Mouse (Mus musculus) T-helper 1 cell (primary cell): Measurements from ENCODE around the gene Kmt5a.

Source experiments
- in situ Hi-C: fragments of 300-600 bp; cut with MboI, MseI; formaldehyde crosslinking; loops from one replicate; pipeline ENCODE4 v1.15.1; 2025; ENCODE audit warnings: high pct_unique_total_duplicates

Kmt5a gene

GRCm38 (mm10) chr5:124439447-124440093 is at the start of gene Kmt5a:
Gene Kmt5a (plus strand): TSS chr5:124439930.
- in situ Hi-C loops: loop anchor here (5.0 kb wide), 2 partner anchors 33 to 93 kb away; partner anchors contain the start of gene Rilpl1

GRCm38 (mm10) chr5:124392412-124392811 is 47.3 kb upstream of the Kmt5a start:
- in situ Hi-C loops: no loop called here

GRCm38 (mm10) chr5:124393726-124394125 is 46.0 kb upstream of the Kmt5a start:
- in situ Hi-C loops: no loop called here

GRCm38 (mm10) chr5:124410808-124411207 is 28.9 kb upstream of the Kmt5a start:
- in situ Hi-C loops: no loop called here

GRCm38 (mm10) chr5:124412163-124412562 is 27.6 kb upstream of the Kmt5a start:
- in situ Hi-C loops: no loop called here

GRCm38 (mm10) chr5:124418903-124419302 is 20.8 kb upstream of the Kmt5a start:
- in situ Hi-C loops: no loop called here

GRCm38 (mm10) chr5:124421786-124422185 is 17.9 kb upstream of the Kmt5a start:
- in situ Hi-C loops: no loop called here

GRCm38 (mm10) chr5:124424200-124424722 is 15.5 kb upstream of the Kmt5a start:
- in situ Hi-C loops: no loop called here

GRCm38 (mm10) chr5:124424723-124425411 is 14.9 kb upstream of the Kmt5a start:
- in situ Hi-C loops: no loop called here

GRCm38 (mm10) chr5:124425412-124426259 is 14.1 kb upstream of the Kmt5a start, which contains the start of gene Sbno1:
Gene Sbno1 (minus strand): TSS chr5:124426001.
- in situ Hi-C loops: no loop called here

GRCm38 (mm10) chr5:124426475-124427071 is 13.2 kb upstream of the Kmt5a start:
- in situ Hi-C loops: no loop called here

GRCm38 (mm10) chr5:124432398-124433012 is 7.2 kb upstream of the Kmt5a start:
- in situ Hi-C loops: no loop called here

- in situ Hi-C loops: no loop called here
These were observed 6.7 kb upstream of the Kmt5a start for GRCm38 (mm10) chr5:124433048-124433447.

GRCm38 (mm10) chr5:124438229-124438628 is 1.5 kb upstream of the Kmt5a start:
- in situ Hi-C loops: loop anchor here (5.0 kb wide), 2 partner anchors 34 to 94 kb away; partner anchors contain the start of gene Rilpl1

- in situ Hi-C loops: loop anchor here (5.0 kb wide), 2 partner anchors 34 to 94 kb away; partner anchors contain the start of gene Rilpl1
These were observed 984 bp upstream of the Kmt5a start for GRCm38 (mm10) chr5:124438746-124439145.

GRCm38 (mm10) chr5:124440094-124440701 is 468 bp downstream of the Kmt5a start:
- in situ Hi-C loops: no loop called here

GRCm38 (mm10) chr5:124442628-124443027 is 2.9 kb downstream of the Kmt5a start:
- in situ Hi-C loops: no loop called here

- in situ Hi-C loops: no loop called here
These were observed 4.5 kb downstream of the Kmt5a start for GRCm38 (mm10) chr5:124444208-124444607.

GRCm38 (mm10) chr5:124444661-124445561 is 5.2 kb downstream of the Kmt5a start:
- in situ Hi-C loops: no loop called here
